Mouse (Mus musculus): ENCODE results near the gene Baiap3.
"Not testable (repeated sequence)": the region's sequence is repeated elsewhere in the genome, so short reads cannot be mapped to it uniquely, and the experiment has no call there.

Gene Baiap3

DNA sequence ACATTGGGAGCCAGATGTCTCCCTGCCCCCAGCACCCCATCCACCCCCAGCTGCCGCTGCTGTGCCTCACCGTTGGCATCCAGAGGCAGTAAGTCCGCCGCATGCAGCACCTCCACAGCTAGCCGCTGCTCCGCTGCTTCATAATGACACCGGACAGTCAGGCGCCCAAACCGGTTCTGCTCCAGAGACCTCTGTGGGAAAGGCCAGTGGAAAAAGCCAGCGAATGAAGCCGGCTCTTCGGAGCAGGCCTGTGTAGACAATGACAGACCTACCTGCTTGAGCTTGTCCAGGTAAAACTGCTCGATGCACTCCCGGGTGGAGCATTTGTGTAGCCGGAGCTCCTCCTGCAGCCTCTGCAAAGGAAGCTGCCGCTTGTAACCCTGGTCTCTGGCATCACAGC lies 11.9 kb downstream of the Baiap3 start:
- DNase-seq, result no peak

DNA sequence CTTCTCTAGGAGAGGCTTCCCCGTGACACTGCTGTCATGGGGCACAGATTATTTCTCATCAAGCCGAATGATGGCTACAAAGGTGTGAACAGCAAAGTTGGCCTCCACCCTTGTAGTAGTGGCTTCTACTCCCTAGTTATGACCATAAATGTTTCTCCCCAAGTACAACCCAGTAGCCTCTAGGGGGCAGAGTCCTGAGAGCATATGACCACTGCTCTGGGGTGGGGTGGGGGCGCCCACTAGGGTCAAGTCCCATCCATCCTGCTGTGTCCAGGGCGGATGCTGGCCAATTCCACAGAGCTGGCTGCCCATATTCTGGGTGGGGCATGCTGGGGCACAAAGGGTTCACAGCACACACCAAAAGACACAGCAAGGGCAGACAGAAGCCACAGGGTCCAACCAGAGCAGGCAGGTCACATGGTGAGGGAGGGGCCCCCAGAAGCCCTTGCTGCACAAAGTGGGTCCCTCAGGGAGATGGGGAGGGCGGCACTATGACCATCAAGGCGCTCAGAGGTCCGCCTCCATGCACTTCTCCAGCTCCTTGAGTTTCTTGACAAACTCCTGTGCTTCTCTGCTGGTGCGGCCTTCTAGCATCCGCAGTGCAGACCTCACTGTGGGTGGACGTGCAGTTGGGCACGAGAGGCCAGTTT lies 12.9 kb downstream of the Baiap3 start:
- DNase-seq, result no peak

DNA sequence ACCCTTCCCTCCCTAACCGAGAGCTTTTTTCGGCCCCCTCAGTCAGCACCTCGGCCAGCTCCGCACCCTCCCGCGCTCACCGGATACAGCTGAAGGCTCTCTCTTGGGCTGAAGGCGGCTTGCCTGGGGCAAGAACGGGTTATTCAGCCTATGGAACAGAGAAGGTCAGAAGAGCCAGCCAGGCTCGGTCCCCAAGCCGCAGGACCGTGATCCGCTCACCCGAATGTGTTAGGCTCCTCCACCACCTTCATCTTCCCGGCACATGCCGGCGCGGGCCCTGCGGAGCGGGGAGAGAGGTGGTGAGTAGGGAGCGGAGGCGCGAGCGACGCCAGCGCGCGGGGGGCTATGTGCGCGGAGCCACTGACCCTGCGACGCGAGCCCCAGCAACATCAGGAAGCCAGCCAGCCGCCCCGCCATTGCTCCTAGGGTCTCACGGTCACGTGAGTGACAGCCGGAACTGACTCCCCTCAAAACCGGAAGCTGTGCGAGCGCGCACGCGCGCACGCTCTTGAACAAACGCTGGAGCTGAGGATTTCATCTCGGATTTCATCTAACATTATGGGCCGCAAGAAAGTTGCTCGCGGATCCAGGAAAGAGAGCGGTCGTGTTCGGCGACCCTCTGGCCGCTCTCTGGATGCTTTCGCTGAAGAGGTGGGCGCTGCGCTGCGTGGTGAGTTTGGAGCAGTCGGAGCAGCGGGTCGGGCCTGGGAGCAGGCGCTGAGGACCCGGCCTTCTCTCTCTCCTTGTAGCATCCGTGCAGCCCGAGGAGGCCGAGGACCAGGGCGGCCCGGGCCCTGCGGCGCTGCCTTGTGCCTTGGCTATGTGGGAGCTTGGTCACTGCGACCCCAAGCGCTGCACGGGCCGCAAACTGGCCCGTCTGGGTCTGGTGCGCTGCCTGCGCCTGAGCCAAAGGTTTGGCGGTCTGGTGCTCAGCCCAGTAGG lies 16.2 kb downstream of the Baiap3 start, which contains the start of the genes Gnptg and Tsr3:
TSS of gene Gnptg (minus strand) at position 430 of the 942 bp plus-strand sequence.
TSS of gene Tsr3 (plus strand) at position 476 of the 942 bp plus-strand sequence.
- DNase-seq, result peak; percentile 81 to 87

DNA sequence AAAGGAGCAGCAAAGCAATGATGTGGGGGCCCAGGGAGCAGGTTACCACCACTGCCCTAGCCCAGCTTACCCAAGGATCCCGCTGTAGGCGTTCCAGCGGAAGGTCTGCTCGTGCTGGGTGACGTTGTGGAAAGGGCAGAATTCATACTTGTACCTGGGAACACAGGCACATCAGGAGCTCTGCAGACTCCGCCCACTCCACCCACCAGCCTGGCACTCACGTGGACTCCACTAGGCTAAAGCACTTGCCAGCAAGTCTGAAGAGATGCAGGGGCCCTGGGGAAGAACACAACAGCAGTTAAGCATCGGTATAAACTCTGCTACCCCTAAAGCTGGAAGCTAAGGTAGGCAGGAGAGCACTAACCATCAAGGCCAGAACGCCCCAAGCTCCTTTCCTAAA lies 20.5 kb downstream of the Baiap3 start:
- no peak for DNase-seq

DNA sequence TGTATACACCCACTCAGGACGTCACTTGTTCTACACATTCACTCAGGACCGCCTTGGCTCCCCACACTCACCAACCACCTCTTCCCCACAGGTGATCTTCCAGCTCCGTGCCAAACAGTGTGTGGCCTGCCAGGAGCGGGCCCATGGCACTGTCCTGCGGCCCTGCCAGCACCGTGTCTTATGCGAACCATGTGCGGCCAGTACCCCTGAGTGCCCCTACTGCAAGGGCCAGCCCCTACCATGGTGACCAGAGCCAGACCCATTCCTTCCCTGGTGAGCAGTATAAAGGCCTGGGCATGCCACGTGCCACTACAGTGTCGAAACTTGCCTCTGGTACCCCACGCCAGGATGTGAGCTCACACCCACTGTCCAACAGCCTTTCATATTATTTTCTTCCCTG lies 24.5 kb downstream of the Baiap3 start:
- not testable (repeated sequence) for DNase-seq

DNA sequence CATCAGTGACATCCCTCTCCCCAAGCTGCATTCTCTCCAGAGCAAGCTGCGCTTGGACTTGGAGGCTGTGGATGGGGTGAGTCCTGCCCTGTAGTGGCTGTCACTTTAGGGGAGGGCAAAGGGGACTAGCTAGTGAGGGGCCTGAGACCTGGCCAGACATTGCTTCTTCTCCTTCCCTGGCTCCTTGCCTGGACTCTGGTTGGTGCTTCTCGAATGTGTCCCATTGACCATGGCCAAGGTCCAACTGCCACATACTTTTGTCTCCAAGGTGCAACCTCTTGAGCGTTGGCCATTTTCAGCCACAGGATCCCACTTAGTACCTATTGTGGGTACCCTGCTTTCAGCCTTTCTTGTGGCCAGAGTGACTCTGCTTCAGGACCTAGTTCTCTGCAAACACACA lies 25.5 kb downstream of the Baiap3 start:
- DNase-seq, result no peak

DNA sequence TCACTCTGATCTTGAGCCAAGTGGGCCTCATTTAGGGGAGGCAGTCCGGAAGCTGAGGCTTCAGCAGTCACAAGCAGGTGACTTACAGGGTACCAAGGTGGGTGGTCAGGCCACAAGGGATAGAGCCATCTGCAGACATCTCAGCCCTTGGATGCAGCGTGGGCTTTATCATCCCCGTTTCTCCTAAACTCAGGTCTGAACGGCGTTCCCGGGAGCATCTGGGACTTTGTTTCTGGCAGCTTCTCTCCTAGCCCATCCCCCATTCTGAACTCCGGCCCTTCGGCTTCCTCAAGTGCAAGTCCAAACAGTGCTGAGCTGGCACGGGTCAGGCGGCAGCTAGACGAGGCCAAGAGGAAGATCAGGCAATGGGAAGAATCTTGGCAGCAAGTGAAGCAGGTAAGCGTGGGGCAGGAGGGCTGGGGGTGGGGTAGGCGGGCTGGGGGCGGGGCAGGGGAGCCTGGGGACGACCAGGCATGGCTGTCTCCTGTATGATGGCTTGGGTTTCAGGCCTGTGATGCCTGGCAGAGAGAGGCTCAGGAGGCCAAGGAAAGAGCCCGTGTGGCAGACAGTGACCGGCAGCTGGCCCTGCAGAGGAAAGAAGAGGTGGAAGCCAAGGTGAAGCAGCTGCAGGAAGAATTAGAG lies 26.0 kb downstream of the Baiap3 start:
- DNase-seq, result not testable (repeated sequence)

DNA sequence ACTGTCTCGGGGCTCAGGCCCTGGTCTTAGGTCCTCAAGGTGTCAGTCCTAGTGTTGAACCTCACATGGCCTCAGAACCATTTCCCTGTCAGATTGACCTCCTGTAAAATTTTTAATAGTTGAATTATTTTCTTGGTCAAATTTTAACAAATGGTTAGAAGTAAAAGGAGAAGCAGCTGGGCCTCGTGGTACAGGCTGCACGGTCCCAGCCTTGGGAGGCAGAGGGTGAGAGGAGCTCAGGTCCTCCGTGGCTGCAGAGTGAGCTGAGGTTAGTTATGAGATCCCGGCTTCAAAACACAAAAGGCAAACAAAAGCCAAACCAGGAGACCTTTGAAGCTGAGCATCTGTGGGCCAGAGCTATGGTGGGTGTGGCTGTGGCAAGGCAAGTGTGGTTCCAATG lies 28.2 kb downstream of the Baiap3 start:
- no peak for DNase-seq

DNA sequence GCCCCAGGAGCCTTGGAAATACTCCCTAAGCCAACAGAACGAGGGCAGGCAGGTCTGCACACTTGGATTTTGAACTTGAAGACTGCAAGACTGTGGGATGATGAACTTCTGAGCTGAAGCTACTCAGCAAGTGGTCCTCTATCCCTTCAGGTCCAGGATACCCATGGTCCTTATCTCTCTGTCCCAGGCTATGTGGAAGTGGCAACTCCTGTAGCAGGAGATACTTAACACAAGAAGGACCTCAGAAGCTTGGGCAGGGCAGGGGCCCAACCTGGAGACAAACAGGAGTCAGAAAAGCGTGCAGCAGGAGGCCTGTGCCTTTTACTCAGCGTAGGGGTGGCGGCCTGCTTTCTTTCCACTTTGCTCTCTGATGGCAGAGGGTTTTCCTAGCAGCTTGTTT lies 30.5 kb downstream of the Baiap3 start:
- no peak for DNase-seq

DNA sequence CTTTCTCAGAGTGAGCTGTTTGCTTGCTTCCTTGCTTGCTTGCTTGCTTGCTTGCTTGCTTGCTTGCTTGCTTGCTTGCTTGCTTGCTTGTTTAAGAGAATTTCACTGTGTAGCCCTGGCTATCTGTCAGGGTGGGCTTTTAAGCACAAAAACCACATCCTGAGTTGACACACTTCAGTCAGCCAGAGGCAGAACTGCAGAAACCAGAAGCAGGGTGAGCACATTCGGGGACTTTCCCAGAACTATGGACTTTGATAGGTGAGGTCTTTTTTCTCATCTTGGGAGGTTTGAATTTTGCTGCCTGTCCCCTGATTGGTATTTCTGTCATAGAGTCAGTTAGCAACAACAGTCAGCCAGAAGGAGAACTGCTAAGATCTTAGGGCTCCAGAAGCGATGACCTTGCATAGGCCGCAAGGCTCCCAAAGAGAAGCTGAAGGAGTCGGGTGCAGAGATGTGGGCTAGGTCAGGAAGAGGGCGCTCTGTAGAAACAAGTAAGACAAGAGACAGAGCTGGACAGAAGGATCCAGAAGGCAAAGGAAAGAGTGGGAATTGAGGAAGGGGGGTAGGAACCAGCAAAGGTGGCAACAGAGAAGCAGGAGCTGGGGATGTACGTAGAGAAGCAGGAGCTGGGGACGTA lies 31.5 kb downstream of the Baiap3 start:
- peak; percentile 40 to 51 for DNase-seq

DNA sequence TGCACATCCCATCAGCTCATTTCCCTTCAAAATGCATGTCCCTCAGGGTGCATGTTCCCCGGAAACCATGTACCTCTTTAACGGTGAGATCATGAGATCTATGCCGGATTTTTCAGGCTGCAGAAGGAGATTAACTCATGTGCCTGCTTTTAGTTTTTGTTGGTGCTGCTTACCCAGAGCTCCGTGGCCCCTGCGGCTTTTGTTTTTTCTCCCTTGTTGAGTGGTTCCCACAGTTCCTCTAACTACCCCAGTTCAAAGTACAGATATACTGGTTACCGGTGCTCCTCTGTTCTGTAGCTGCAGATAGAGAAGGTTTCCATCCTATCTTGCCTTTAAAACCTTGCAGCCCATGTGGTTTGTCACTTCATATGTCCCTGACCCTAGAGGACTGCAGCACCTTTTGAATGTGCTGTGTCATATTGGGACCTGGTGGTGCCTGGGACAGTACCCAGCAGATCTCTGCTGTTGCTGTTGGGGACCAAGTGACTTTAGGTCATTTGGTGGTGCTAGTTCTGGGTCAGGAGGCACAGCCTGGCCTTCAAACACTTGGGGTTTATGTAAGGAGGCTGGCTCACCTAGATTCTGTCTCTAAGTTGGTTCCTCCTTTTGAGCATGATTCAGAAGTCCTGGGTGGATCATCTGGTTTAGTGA lies 33.1 kb downstream of the Baiap3 start:
- no peak for DNase-seq

DNA sequence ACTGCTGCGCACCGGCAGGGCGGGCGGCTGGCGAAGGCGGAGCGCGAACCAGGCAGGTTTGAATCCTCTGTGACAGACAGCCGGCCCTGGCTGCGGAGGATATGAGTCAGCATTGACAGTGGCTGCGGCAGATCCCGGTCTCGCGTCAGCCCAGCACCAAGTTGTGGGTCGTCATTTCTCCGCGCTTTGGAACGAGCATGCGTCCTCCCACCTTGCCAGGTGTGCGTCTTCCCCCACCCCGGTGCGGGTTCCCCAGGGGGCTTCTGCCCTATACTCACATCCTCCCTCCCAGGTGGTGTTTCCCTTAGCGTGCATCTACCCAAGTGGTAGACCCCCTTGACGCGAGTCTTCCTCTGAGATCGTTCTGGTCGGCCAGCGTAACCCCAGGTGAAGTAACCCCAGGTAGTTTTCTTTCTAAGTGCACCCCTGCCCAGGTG lies 33.6 kb downstream of the Baiap3 start:
- peak; percentile 50 to 71 for DNase-seq

DNA sequence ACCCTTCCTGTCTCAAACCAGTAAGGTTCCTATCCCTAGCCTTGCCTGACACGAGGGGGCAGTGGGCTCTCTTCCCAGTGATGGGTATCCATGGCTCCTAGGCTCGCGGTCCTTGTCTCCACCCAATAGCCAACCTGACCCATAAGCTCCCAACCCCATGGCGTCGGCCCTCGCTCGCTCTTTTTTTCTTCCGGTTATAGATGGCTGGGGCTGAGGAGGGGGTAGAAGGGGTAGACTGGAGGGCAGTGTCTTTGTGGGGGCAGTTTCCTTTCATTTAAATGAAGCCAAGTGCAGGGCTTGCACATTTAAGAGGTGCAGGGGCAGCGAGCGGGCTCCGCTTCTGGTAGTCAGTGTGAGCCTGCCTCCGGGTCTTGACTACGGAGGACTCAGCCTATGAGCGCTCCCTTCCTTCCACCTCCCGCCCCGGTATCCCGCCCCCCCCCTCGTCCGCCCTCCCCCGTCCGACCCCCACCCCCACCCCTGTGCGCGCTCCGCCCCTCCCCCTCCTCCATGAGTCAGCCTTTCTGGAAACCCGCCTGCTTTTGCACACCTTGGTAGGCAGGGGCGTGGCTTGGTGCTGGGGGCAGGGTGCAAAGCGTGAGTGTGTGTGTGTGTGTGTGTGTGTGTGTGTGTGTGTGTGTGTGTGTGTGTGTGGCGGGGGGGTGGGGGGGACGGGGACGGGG lies 34.2 kb downstream of the Baiap3 start:
- peak; percentile 75 to 85 for DNase-seq

DNA sequence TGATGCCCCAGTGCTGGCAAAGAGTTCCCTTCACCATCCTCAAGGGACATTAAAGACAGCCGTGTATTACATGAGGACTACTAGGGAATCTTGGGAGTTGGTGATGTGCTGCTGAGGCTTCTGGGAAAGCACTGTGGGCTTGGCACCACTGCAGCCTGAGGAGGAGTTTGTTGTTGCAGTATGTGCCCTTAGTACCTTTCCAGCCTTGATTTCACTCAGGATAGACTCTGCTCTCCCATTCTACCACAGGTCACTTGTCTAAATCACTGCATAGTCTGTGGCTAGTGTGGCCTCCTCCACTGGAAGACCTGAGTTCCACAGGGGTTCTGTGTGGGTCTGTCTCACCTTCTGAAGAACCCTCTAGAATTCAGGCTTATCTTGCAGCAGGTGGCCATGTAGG lies 35.4 kb downstream of the Baiap3 start:
- DNase-seq, result no peak

DNA sequence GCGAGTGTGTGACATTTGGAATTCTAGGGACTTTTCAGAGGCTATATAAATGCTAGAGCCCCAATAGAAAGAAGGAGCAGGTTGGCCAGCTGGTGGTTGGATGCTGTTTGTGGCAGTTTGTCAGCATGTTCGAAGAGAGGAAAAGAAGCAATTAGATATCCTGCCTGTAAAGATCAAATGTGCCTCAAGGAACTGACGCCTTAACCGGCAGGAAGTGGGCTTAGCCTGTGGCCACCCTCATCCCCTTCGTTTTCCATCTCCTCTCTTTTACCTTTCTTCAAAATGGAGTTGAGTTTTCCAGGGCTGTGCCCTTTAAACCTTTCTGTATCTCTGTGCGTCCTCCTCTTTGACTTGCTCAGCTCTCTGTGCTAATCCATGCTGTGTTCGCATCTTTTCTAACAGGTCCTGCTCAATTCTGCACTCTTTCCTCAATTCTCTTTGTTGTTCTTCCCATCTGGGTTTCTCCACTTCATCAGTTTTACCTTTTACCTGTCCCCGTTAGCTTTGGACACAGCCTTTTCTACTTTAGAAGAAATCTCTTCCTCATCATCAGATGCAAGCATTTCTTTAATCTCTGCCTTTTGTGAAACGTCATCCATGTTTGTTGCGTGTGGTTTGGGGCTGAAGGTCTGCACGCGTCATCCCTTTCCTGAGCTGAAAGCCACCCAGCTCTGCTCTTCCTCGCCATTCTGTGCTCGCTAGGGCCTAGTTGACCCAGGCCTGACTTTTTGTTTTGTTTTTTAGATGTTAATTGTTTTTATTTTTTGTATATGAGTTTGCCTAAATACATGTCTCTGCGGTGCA lies 36.5 kb downstream of the Baiap3 start:
- DNase-seq, result peak; percentile 37 to 55

DNA sequence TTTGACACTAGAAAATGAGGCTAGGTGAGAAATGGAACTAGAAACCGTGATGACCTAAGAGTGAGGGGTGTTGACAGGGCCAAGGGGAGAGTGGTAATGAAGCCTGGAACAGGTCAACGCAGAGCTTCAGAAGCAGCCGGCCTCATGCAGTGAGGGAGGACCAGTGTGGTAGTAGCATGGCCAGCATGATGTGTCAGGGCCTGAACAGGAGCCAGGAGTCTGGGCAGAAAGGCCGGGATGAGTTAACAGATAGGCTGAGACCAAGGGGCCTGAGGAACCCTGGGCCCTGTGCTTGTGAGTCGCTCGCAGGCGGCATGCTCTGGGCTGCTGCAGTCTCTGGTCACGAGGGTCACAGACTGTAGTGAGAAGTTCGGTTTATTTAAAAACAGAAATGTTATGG lies 37.2 kb downstream of the Baiap3 start:
- no peak for DNase-seq

DNA sequence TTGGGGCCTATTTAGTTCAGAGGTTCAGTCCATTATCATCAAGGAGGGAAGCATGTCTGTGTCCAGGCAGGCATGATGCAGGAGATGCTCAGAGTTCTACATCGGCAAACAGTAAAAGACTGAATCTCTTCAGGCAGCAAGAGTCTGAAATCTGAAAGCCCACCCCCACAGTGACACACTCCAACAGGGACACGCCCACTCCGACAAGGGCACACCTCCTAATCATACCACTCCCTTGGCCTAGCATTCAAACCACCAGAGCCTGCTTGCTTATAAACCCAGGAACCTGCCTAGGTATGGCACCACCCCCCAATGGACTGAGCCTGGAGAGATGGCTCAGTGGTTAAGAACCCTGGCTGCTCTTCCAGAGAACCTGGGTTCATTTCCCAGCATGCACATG lies 40.7 kb downstream of the Baiap3 start:
- no peak for DNase-seq

DNA sequence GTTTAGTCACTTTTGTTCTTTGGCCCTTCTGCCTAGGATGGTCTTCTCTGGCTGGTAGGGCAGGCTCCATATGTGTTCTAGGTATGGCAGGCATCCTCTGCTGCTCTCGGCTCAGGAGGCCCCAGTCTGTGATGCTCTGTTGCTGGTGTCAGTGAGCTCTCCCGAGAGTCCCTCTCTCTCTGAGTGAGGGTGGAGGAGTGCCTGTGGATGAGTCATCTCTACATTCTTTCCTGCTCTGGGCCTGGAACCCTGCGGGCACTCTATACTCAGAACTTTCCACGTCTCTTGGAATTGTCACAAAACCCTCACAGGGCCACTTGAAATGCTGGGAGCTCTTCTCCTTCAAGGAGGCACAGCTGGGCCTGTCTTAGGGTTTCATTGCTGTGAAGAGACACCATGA lies 44.5 kb downstream of the Baiap3 start:
- no peak for DNase-seq

DNA sequence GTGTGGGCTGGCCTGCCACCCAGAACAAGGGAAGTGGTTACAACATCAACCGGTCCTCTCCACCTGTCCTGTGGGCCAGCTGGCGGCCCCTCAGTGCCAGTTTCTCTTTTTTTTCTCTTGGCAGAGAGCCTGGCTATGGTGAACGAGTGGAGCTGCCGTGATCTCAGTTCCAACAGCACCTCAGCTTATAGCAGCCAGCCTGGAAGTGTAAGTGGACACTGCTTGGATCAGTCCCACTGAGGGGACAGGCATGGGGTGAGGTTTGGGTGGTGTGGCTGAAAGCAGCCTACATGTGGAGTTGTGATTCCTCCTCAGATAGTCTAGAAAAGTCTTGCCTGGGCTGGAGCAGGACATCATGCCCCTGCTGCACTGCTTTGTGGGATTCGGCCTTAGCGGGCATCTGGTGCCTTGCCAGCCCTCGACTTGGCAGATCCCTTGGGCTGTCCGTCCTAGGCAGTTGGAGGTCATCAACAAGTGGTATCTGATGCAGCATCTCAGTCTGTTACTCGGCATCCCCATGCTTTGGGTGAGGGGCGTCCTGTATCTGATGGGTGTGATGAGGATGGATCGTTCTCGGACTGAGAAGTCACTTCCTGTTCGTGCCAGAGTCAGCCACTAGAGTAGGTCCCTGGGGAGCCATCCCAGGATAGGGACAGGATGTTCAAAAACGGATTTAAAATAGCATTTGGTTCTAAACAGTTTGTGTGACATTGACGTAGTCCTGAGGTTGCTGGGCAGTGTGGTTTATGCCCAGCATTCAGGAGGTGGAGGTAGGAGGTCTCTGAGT lies 45.3 kb downstream of the Baiap3 start:
- DNase-seq, result no peak

DNA sequence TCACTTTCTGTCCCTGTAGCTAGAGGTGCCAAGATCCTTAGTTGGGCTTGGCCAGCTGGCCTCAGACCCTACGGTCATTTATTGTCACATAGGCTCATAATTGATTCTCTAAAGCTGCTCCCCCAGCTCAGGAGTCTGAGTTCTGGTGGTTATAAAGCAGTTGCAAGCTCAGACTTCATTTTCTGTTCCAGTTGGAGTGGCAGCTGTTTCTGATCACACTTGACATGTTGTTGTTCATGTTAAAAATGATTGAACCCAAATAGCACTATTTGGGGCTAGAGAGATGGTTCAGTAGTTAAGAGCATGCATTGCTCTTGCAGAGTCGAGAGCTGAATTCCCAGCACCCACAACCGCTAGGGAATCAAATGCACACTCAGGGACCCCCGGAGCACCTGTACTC lies 46.2 kb downstream of the Baiap3 start:
- no peak for DNase-seq

Measured in thymus, postnatal 36 days (tissue).